Mouse (Mus musculus): ENCODE measurements around the gene Foxn1.

- TF ChIP-seq MAFK (IDR thresholded peaks at IDR 0.05; ENCODE audit: insufficient read depth, low read depth, low read length) (no peak), ZC3H11A (IDR thresholded peaks at IDR 0.05; ENCODE audit: borderline replicate concordance, low read depth, low read length) (no peak), HCFC1 (IDR thresholded peaks at IDR 0.05; ENCODE audit: borderline replicate concordance, insufficient read depth, low read length) (no peak), ZNF384 (IDR thresholded peaks at IDR 0.05; ENCODE audit: low read depth, low read length) (no peak)
Observed at GRCm38 (mm10) chr11:78348474-78348873, 37.9 kb downstream of the Foxn1 start.

All from ES-E14 (cell line).